Mouse (Mus musculus): ENCODE data around the gene Atp6v1f. TPM values are rescaled to one million over a fixed set of nuclear protein-coding genes. Genes with fewer than 3 reads are reported as not detected.

Atp6v1f gene
- total and polyA plus RNA-seq, 2 experiments from 2014 or later: 279 to 362 TPM

- ATAC-seq: no peak
- Histone ChIP-seq H3K9ac (no peak overlapping the region), H3K4me1 (ENCODE audit: insufficient read depth) (no peaks in the 10 kb centered on the region), H3K27me3 (ENCODE audit: insufficient read depth, low read length) (peaks cover 11% of the 10 kb centered on the region), H3K4me3 (ENCODE audit: low read depth, low read length) (no peak overlapping the region), H3K9me3 (ENCODE audit: low read length) (no peaks in the 10 kb centered on the region), H3K36me3 (ENCODE audit: insufficient read depth) (no peaks in the 10 kb centered on the region), H3K4me2 (ENCODE audit: low read depth) (no peak overlapping the region), H3K27ac (ENCODE audit: low read depth, low read length) (no peak overlapping the region)
- no peak for DNase-seq
- no peak for TF ChIP-seq CTCF (IDR thresholded peaks at IDR 0.05; ENCODE audit: low read depth)
- 90% methylated on average over 6 of the region's 6 CpGs for WGBS
Measured at GRCm38 (mm10) chr6:29500810-29501209, 33.3 kb downstream of the Atp6v1f start.

- Histone ChIP-seq H3K4me3 (ENCODE audit: low read depth, low read length) (no peak overlapping the region), H3K4me1 (ENCODE audit: insufficient read depth) (no peaks in the 10 kb centered on the region), H3K9ac (no peak overlapping the region), H3K27ac (ENCODE audit: low read depth, low read length) (no peak overlapping the region), H3K36me3 (ENCODE audit: insufficient read depth) (no peaks in the 10 kb centered on the region), H3K27me3 (ENCODE audit: insufficient read depth, low read length) (peaks cover 4% of the 10 kb centered on the region), H3K9me3 (ENCODE audit: low read length) (no peaks in the 10 kb centered on the region), H3K4me2 (ENCODE audit: low read depth) (no peak overlapping the region)
- ATAC-seq (no peak), DNase-seq (no peak)
- 97% methylated on average over 1 of the region's 1 CpGs for WGBS
- peak; percentile 49 for TF ChIP-seq CTCF (IDR thresholded peaks at IDR 0.05; ENCODE audit: low read depth)
Measured at GRCm38 (mm10) chr6:29501599-29501998, 34.1 kb downstream of the Atp6v1f start.

GRCm38 (mm10) chr6:29505493-29505892 lies 38.0 kb downstream of the Atp6v1f start:
- no peaks in the 10 kb centered on the region for H3K9me3 ChIP-seq (ENCODE audit: low read length)
- no peak overlapping the region for H3K27ac ChIP-seq (ENCODE audit: low read depth, low read length)
- DNase-seq (no peak), ATAC-seq (no peak)
- H3K27me3 ChIP-seq (ENCODE audit: insufficient read depth, low read length): no peaks in the 10 kb centered on the region; the same call in 1 of the 2 replicates
- 93% methylated on average over 5 of the region's 5 CpGs for WGBS
- no peak overlapping the region for H3K4me2 ChIP-seq (ENCODE audit: low read depth)
- no peaks in the 10 kb centered on the region for H3K36me3 ChIP-seq (ENCODE audit: insufficient read depth)
- no peak overlapping the region for H3K9ac ChIP-seq
- 0 out of 2 replicates have a peak, but pooled peaks have one; percentile 2 for TF ChIP-seq CTCF (IDR thresholded peaks at IDR 0.05; ENCODE audit: low read depth)
- no peak overlapping the region for H3K4me3 ChIP-seq (ENCODE audit: low read depth, low read length)
- H3K4me1 ChIP-seq (ENCODE audit: insufficient read depth): no peaks in the 10 kb centered on the region

- H3K9me3 ChIP-seq (ENCODE audit: low read length): no peaks in the 10 kb centered on the region
- no peaks in the 10 kb centered on the region; the same call in 1 of the 2 replicates for H3K27me3 ChIP-seq (ENCODE audit: insufficient read depth, low read length)
- 27% methylated on average over 8 of the region's 8 CpGs for WGBS
- H3K9ac ChIP-seq: 0 out of 2 replicates have a peak overlapping the region, but pooled peaks have one; percentile 51
- peak overlapping the region; percentile 58 for H3K4me2 ChIP-seq (ENCODE audit: low read depth)
- peak; percentile 56 for ATAC-seq
- DNase-seq: no peak
- TF ChIP-seq CTCF (IDR thresholded peaks at IDR 0.05; ENCODE audit: low read depth): no peak
- no peaks in the 10 kb centered on the region for H3K36me3 ChIP-seq (ENCODE audit: insufficient read depth)
- peak overlapping the region; percentile 47 for H3K4me3 ChIP-seq (ENCODE audit: low read depth, low read length)
- H3K4me1 ChIP-seq (ENCODE audit: insufficient read depth): no peaks in the 10 kb centered on the region
- no peak overlapping the region for H3K27ac ChIP-seq (ENCODE audit: low read depth, low read length)
Measured at GRCm38 (mm10) chr6:29506834-29507233, 39.3 kb downstream of the Atp6v1f start.

- H3K4me1 ChIP-seq (ENCODE audit: insufficient read depth): no peaks in the 10 kb centered on the region
- H3K9me3 ChIP-seq (ENCODE audit: low read length): no peaks in the 10 kb centered on the region
- H3K9ac ChIP-seq: peak within 1 kb of the TSS; percentile 51
- peak within 1 kb of the TSS; percentile 47 for H3K4me3 ChIP-seq (ENCODE audit: low read depth, low read length)
- DNase-seq (peak; percentile 35), ATAC-seq (peak; percentile 72)
- H3K4me2 ChIP-seq (ENCODE audit: low read depth): peak within 1 kb of the TSS; percentile 58
- H3K27me3 ChIP-seq (ENCODE audit: insufficient read depth, low read length): no peaks in the 10 kb centered on the region; the same call in 1 of the 2 replicates
- 2% methylated on average over 47 of the region's 47 CpGs for WGBS
- TF ChIP-seq CTCF (IDR thresholded peaks at IDR 0.05; ENCODE audit: low read depth): no peak
- H3K36me3 ChIP-seq (ENCODE audit: insufficient read depth): no peaks in the 10 kb centered on the region
- no peak within 1 kb of the TSS for H3K27ac ChIP-seq (ENCODE audit: low read depth, low read length)
Measured at GRCm38 (mm10) chr6:29507447-29508309, 40.2 kb downstream of the Atp6v1f start, which contains the start of gene Kcp. Gene Kcp, minus strand, starts transcription at chr6:29507952.

GRCm38 (mm10) chr6:29509086-29509485 lies 41.6 kb downstream of the Atp6v1f start:
- Histone ChIP-seq H3K36me3 (ENCODE audit: insufficient read depth) (no peaks in the 10 kb centered on the region), H3K4me1 (ENCODE audit: insufficient read depth) (no peaks in the 10 kb centered on the region), H3K4me2 (ENCODE audit: low read depth) (no peak overlapping the region), H3K27me3 (ENCODE audit: insufficient read depth, low read length) (no peaks in the 10 kb centered on the region; the same call in 1 of the 2 replicates), H3K9ac (no peak overlapping the region), H3K27ac (ENCODE audit: low read depth, low read length) (no peak overlapping the region), H3K9me3 (ENCODE audit: low read length) (no peaks in the 10 kb centered on the region), H3K4me3 (ENCODE audit: low read depth, low read length) (no peak overlapping the region)
- DNase-seq: no peak
- no peak for TF ChIP-seq CTCF (IDR thresholded peaks at IDR 0.05; ENCODE audit: low read depth)
- ATAC-seq: no peak; the same call in 1 of the 2 replicates
- WGBS: 60% methylated on average over 2 of the region's 2 CpGs

- Histone ChIP-seq H3K4me3 (ENCODE audit: low read depth, low read length) (no peak overlapping the region), H3K4me1 (ENCODE audit: insufficient read depth) (no peaks in the 10 kb centered on the region), H3K36me3 (ENCODE audit: insufficient read depth) (no peaks in the 10 kb centered on the region), H3K4me2 (ENCODE audit: low read depth) (peak overlapping the region; percentile 38), H3K27ac (ENCODE audit: low read depth, low read length) (no peak overlapping the region), H3K27me3 (ENCODE audit: insufficient read depth, low read length) (no peaks in the 10 kb centered on the region; the same call in 1 of the 2 replicates), H3K9me3 (ENCODE audit: low read length) (no peaks in the 10 kb centered on the region), H3K9ac (no peak overlapping the region)
- WGBS: under 1% methylated on average over 11 of the region's 11 CpGs
- TF ChIP-seq CTCF (IDR thresholded peaks at IDR 0.05; ENCODE audit: low read depth): no peak
- DNase-seq (peak; percentile 30), ATAC-seq (peak; percentile 61)
Measured at GRCm38 (mm10) chr6:29513284-29513683, 45.8 kb downstream of the Atp6v1f start.

All from forebrain, postnatal 0 days (tissue).